Mouse (Mus musculus) megakaryocyte, embryonic 14.5 days (primary cell): ENCODE results near the gene Dram1.

Source experiments
- FLI1 ChIP-seq: IDR thresholded peaks from 2 replicates; pipeline ENCODE4 v1.6.1; 2012; ENCODE audit warnings: low read length, inconsistent platforms, mixed read lengths
- GATA1 ChIP-seq: IDR thresholded peaks from 3 replicates; pipeline ENCODE4 v1.6.1; 2012; ENCODE audit warnings: mixed read lengths, low read length, inconsistent platforms, borderline replicate concordance

- TF ChIP-seq GATA1 (no peak), FLI1 (no peak)
Measured at GRCm38 (mm10) chr10:88274045-88274444, 104.8 kb downstream of the Dram1 start.
